Mouse (Mus musculus) forebrain, embryonic 13.5 days (tissue): ENCODE results near the gene Sec22a. TPM values are rescaled to one million over a fixed set of nuclear protein-coding genes. Genes with fewer than 3 reads are reported as not detected.

ENCODE experiments used
- ATAC-seq: fragments of 200-750 bp; cut with Nextera tagmentation; 2 replicates; pipeline ENCODE4 v1.8.0; 2017
- H3K27ac ChIP-seq: fragments of 300-500 bp; sonication (generic); 2 replicates; pipeline ENCODE4 v1.5.1; 2015; ENCODE audit warnings: inconsistent platforms, mild to moderate bottlenecking, moderate library complexity
- H3K27me3 ChIP-seq: fragments of 300-500 bp; sonication (generic); 2 replicates; pipeline ENCODE4 v1.6.1; 2015; ENCODE audit warnings: mild to moderate bottlenecking, inconsistent platforms
- H3K36me3 ChIP-seq: fragments of 300-500 bp; sonication (generic); 2 replicates; pipeline ENCODE4 v1.6.1; 2015; ENCODE audit warnings: mild to moderate bottlenecking, inconsistent platforms; ENCODE audit not compliant: poor library complexity, severe bottlenecking
- H3K4me1 ChIP-seq: fragments of 300-500 bp; sonication (generic); 2 replicates; pipeline ENCODE4 v1.6.1; 2015; ENCODE audit warnings: inconsistent platforms
- H3K4me2 ChIP-seq: fragments of 300-500 bp; sonication (generic); 2 replicates; pipeline ENCODE4 v1.6.1; 2015; ENCODE audit warnings: inconsistent platforms, mild to moderate bottlenecking, moderate library complexity
- H3K4me3 ChIP-seq: fragments of 300-500 bp; sonication (generic); 2 replicates; pipeline ENCODE4 v1.5.1; 2015; ENCODE audit warnings: mild to moderate bottlenecking, inconsistent platforms
- H3K9ac ChIP-seq: fragments of 300-500 bp; sonication (generic); 2 replicates; pipeline ENCODE4 v1.6.1; 2015; ENCODE audit warnings: mild to moderate bottlenecking, inconsistent platforms
- H3K9me3 ChIP-seq: fragments of 300-500 bp; sonication (generic); replicated peaks from 2 replicates; pipeline ENCODE4 v1.6.1; 2016; ENCODE audit warnings: inconsistent platforms
- WGBS: fragments of 180-500 bp; shearing (Covaris S2); methylation state at CpG from one replicate; pipeline ENCODE4 v1.1.7; 2015; 5-methylcytosine and 5-hydroxymethylcytosine counted together
- polyA plus RNA-seq: library from polyadenylated mRNA; unstranded; fragments of >200 nt; fragmentation: Nextera tagmentation; extraction: Ambion mirVana; gene quantifications from 2 replicates; pipeline ENCODE4 v1.2.1, GENCODE M21; 2015

Sec22a gene
- polyA plus RNA-seq, 1 experiment from 2014 or later = 48.0 TPM

GRCm38 (mm10) chr16:35282456-35282855 is 81.3 kb downstream of the Sec22a start:
- Histone ChIP-seq H3K4me3 (no peak overlapping the region), H3K36me3 (peaks cover 8% of the 10 kb centered on the region; the same call in 1 of the 2 replicates), H3K27ac (no peak overlapping the region), H3K9me3 (no peaks in the 10 kb centered on the region), H3K27me3 (no peaks in the 10 kb centered on the region), H3K4me2 (no peak overlapping the region), H3K4me1 (no peaks in the 10 kb centered on the region), H3K9ac (no peak overlapping the region)
- 79% methylated on average over 2 of the region's 2 CpGs for WGBS
- ATAC-seq = no peak

GRCm38 (mm10) chr16:35278166-35278565 is 85.6 kb downstream of the Sec22a start:
- Histone ChIP-seq H3K4me3 (no peak overlapping the region), H3K27me3 (no peaks in the 10 kb centered on the region), H3K4me2 (no peak overlapping the region), H3K9ac (no peak overlapping the region), H3K27ac (no peak overlapping the region), H3K4me1 (peaks cover 3% of the 10 kb centered on the region; the same call in 1 of the 2 replicates), H3K36me3 (0 out of 2 replicates have a peak, but pooled peaks cover 5% of the 10 kb centered on the region), H3K9me3 (no peaks in the 10 kb centered on the region)
- WGBS = 81% methylated on average over 6 of the region's 6 CpGs
- no peak for ATAC-seq

- H3K27ac ChIP-seq = no peak overlapping the region
- H3K27me3 ChIP-seq = no peaks in the 10 kb centered on the region
- H3K9ac ChIP-seq = no peak overlapping the region
- peaks cover 14% of the 10 kb centered on the region for H3K4me1 ChIP-seq
- no peaks in the 10 kb centered on the region for H3K9me3 ChIP-seq
- WGBS = 47% methylated on average over 4 of the region's 4 CpGs
- H3K4me3 ChIP-seq = no peak overlapping the region
- no peak for ATAC-seq
- no peak overlapping the region for H3K4me2 ChIP-seq
- H3K36me3 ChIP-seq = no peaks in the 10 kb centered on the region
Observed at GRCm38 (mm10) chr16:35272417-35272816, 91.3 kb downstream of the Sec22a start.

- Histone ChIP-seq H3K27me3 (no peaks in the 10 kb centered on the region), H3K9ac (no peak overlapping the region), H3K9me3 (no peaks in the 10 kb centered on the region), H3K4me1 (peaks cover 14% of the 10 kb centered on the region), H3K27ac (no peak overlapping the region), H3K36me3 (no peaks in the 10 kb centered on the region), H3K4me2 (no peak overlapping the region), H3K4me3 (no peak overlapping the region)
- ATAC-seq = 0 out of 2 replicates have a peak, but pooled peaks have one; percentile 23
- WGBS = 45% methylated on average over 4 of the region's 4 CpGs
Observed at GRCm38 (mm10) chr16:35271572-35271971, 92.1 kb downstream of the Sec22a start.

- Histone ChIP-seq H3K36me3 (no peaks in the 10 kb centered on the region), H3K9me3 (no peaks in the 10 kb centered on the region), H3K4me2 (no peak overlapping the region), H3K27ac (no peak overlapping the region), H3K9ac (no peak overlapping the region), H3K4me1 (peaks cover 14% of the 10 kb centered on the region), H3K4me3 (no peak overlapping the region), H3K27me3 (no peaks in the 10 kb centered on the region)
- peak; percentile 50; the same call in 1 of the 2 replicates for ATAC-seq
- 68% methylated on average over 6 of the region's 6 CpGs for WGBS
Observed at GRCm38 (mm10) chr16:35270945-35271344, 92.8 kb downstream of the Sec22a start.

- Histone ChIP-seq H3K27me3 (no peaks in the 10 kb centered on the region), H3K4me2 (no peak overlapping the region), H3K4me1 (peaks cover 14% of the 10 kb centered on the region), H3K36me3 (no peaks in the 10 kb centered on the region), H3K9ac (no peak overlapping the region), H3K9me3 (no peaks in the 10 kb centered on the region), H3K4me3 (no peak overlapping the region), H3K27ac (no peak overlapping the region)
- 39% methylated on average over 10 of the region's 10 CpGs for WGBS
- ATAC-seq = peak; percentile 70
Observed at GRCm38 (mm10) chr16:35270353-35270934, 93.3 kb downstream of the Sec22a start.

Other genes starting within 250 kb of the Sec22a start
- 2.6 and 3.4 TPM in 2 replicates for gene Adcy5, start 209.0 kb downstream of the Sec22a start, polyA plus RNA-seq
- 10.4 and 11.8 TPM in 2 replicates for gene Pdia5, start 127.0 kb upstream of the Sec22a start, polyA plus RNA-seq
- gene Sema5b, start 177.2 kb upstream of the Sec22a start, polyA plus RNA-seq = 40.8 and 41.7 TPM in 2 replicates